Mouse (Mus musculus) right cerebral cortex, postnatal 4 days (tissue): ENCODE data around the gene Camta2.

ENCODE experiments used
- DNase-seq: peaks from one replicate; pipeline ENCODE4 v3.0.0-alpha.2; 2022

Gene Camta2

DNA sequence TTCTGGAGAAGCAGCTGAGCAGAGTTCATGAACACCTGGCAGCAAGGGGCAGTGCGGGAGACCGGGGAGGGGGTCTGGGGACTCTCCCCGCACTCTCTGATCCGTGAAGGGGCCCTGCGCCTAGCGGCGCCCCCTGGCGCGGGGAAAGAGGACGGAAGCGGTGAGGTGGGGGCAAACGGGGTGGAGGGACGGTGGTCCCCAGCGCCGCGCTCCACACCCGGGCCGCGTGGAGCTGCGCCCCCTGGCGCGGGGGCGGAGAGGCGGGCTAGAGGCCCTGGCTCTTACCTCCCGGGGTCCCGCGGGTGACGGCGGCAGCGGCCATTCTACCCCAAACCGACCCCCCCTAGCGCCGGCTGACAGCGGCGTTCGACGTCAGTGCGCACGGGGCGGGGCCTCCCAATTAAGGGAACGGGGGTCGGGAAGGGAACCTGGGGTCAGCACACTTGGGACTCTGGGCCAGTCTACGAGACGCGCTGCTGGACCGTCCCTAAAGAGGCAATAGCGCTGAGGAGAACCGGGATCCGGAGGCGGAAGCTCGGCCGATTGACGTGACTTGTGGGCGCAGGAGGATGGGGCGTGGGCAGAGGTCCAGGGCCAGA, at the start of gene Camta2:
Camta2 (minus strand) TSS at position 505 of the 599 bp plus-strand sequence.
- DNase-seq: peak; percentile 88

DNA sequence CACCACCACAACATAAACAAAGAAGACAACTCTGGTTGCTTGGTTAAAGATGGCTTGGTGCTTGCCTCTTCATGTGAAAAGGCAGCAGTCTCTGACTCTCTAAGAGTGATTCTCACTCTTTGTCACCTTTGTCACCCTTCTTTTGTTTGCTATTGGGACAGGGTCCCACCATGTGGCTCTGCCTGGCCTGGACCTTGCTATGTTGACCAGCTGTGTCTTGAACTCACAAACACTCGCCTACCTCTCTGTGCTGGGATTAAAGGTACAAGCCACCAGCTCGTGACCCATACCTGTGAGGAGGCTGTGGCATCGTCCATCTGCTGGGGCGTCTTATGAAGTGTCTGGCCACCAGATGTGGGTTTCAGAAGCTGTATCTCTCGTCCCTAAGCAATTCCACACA, 45.4 kb upstream of the Camta2 start:
- DNase-seq: no peak

DNA sequence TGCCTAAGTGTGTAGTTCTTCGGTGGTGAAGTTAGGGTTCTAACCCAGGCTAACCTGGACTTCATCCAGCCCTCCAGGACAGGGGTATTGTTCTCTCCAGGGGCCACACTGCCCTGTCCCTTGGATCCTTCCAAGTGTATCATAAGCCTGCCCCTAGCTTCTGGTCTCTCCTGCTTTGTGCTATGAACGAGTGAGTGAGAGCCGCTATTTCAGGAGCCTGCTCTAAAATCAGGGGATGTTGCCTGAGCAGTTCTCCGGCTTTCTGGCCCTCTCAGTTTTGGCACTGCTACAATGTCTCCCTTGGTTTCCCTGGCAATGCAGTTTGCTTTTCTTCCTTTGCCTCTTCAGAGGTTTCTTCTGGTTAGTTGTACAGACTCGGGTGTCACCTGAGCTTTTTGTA, 43.3 kb upstream of the Camta2 start:
- DNase-seq: peak; percentile 16

DNA sequence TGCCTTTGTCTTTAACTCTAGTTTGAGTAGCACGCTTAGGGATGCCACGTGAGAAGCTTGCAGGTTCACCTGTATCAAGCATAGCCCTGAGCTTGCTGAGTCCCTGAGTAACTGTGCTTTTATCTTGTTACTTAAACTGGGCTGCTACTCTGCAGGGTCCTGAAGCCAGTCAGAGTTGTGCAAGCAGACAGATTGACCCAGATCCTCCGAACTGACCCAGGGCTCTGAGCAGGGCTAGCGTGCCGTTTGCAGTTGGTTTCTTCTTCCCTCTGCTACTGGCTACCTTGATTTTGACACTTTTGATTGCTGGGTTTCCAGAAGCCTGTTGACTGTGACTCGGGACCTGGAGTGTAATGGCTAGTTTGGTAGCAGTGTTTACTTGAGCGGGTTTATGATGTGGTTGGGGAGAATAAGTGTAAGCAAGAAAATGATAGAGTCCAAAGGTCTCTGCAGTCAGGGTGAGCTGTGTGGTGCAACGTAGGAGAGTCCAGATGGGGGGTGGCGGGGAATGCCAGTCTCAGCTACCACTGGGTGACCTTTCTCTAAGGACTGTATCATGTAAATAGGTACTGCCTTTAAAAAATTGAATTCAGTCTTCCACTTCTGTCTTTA, 42.6 kb upstream of the Camta2 start:
- DNase-seq: no peak

DNA sequence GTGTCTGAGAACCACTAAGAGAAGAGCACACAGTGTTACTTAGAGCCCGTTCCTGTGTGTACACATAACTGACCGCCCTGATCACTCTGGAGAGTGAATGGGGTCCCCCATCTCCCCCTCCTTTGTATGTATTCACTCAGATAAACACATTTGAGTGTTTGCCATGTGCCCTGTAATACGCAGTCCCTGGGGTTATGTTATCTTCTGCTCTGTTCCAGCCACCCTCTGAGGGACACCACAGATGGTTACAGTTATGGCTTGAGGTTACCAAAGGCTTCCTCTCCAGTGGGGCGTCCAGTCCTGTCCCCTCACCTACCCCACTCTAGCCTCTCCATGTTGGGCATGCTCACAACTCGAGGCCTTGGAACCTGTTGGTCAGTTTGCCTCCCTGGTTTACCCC, 39.5 kb upstream of the Camta2 start:
- no peak for DNase-seq

DNA sequence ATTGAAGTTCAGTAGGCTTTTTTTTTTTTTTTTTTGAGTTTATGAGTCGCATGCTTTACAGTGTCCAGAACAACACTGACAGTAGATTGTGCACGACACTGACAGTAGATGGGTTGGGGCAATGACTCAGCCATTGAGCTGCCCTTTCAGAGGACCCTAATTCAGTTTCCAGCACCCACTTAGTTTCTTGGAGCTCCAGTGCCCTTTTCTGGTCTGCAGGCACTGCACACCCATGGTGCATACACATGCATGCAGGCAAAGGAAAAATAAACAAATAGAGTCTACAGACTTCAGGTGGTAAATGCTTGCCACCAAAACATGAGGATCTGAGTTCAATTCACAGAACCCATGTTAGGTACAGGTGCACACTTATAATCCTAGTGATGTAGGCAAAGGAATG, 38.7 kb upstream of the Camta2 start:
- DNase-seq: no peak

DNA sequence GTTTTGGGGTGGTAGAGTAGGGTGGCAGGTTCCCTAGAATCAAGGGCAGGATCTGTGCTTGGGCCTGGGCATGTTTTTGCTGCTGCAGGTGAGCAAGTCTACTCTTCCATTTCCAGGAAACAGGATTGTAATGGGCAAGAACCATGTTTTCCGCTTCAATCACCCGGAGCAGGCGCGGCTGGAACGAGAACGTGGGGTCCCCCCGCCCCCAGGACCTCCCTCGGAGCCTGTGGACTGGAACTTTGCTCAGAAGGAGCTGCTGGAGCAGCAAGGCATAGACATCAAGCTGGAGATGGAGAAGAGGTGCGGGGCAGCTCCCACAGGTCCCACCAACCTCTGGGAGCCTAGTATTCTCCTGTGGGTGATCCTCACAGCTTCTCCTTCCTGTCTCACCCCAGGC, 36.8 kb upstream of the Camta2 start:
- no peak for DNase-seq

DNA sequence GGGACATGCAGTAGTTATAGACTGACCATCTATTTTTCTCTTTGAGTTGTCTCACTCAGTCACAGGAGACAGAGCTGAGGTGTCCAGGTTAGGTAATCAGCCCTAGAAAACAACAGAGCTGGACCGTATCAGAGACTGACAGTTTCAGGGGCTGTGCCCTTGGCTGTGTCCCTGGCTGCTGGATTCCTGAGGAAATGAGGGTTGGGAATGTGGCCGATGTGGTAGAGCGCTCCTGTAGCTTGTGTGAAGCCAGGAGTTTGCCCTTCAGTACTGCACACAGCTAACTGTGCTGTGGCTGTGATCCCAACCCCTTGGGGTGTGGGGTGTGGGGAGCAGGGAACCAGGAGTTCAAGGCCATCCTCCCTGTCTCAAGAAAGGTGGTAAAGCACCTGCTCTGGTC, 33.2 kb upstream of the Camta2 start:
- DNase-seq: no peak

DNA sequence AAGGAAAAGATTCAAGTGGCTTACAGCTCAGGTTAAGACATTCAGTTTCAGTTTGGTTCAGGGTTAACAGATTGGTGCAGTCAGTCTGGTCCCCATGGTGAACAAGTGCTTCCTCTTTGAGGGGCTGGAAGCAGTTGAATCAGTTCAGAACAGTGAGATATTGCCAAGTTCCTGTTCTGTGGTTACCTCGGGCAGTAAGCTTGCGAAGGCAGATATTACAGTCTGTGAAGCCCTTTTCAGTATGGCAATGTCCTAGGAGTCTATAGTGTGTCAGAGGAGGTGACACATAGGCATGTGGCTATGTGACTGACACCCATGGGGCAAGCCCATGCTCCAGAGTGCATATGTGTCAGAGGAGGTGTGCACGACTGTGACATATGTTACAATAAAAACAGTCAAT, 32.7 kb upstream of the Camta2 start:
- DNase-seq: no peak

DNA sequence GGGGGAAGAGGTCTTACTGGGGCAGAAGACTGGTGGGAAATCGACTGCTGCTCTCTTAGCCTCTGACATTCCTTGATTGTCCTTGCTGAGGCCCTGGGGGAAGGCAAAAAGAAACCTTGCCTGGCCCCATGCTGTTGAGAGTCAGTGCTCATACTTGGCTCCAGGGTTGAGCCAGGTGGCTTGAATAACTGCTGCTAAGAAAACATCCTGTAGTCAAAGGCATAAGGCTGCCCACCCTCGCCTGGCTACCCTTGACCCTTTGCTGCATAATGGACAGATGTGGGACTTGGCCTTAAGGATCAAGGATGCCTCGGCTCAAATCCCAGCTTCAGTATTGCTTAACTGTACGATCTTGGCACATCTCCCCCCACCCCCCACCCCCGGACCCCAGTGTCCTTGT, 30.6 kb upstream of the Camta2 start:
- DNase-seq: no peak

DNA sequence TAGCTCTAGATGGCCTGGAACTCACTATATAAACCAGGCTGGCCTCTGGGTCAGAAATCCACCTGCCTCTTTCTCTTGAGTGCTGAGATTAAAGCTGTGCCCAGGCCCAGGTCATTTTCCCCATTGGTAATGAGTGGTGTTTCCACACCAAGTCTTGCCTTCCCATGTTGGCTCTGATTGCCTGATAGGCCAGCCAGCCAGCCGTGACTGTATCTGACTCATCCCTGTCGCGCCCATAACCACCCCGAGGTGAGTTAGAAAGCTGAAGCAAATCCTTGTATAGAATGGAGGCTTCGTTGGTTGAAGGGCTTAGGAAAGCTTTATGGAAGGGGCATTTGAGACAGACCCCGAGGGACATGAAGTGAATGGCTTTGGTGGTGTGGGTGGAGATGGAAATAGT, 27.9 kb upstream of the Camta2 start:
- no peak for DNase-seq

DNA sequence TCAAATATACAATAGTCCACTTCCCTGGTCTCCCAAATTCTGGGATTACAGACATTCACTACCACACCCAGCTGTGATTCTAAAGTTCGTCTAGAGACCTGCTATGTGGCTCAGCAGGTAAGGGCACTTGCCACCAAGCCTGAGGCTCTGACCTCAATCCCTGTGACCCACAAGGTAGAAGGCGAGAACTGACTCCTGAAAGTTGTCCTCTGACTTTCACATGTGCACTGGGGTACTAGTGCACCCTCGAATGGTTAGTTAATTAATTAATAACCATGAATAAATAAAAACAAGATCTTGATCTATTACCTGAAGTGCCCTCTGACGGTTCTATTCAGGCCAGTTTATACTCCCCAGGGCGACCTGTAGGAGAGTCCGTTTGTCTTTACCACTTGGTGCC, 25.3 kb upstream of the Camta2 start:
- no peak for DNase-seq

DNA sequence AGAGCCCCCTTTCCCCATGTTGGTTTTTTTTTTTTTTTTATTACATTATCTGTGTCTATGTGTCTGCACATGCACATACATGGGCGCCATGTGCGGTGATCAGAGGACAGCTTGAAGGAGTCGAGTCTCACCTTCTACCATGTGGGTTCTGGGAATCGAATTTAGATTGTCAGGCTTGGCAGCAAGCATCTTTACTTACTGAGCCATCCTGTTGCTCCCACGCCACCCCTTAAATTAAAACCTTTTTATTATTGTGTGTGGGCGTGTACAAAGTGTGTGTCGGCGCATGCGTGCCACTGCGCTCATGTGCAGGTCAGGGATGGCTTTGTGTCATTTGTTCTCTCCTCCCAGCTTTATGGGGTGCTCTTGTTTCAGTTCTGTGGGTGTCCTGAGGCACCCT, 23.1 kb upstream of the Camta2 start:
- DNase-seq: no peak

DNA sequence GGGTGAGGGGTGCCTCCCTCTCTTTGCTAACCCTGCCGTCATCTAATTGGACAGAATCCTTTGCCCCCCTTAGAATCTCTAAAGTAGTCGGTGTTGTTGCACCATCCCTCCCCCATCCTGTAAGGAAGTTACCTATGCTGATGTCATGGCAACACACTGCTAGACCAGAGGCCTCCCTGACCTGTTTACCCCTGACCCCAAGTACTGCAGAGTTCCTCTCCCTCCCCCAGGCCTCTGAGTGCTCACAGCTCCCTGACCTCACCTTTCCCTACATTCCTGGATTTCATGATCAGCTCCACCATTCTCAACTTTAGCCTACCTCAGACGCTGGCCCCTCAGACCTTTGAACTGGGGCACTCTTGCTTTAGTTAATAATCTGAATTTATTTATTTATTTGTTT, 18.2 kb upstream of the Camta2 start:
- no peak for DNase-seq

DNA sequence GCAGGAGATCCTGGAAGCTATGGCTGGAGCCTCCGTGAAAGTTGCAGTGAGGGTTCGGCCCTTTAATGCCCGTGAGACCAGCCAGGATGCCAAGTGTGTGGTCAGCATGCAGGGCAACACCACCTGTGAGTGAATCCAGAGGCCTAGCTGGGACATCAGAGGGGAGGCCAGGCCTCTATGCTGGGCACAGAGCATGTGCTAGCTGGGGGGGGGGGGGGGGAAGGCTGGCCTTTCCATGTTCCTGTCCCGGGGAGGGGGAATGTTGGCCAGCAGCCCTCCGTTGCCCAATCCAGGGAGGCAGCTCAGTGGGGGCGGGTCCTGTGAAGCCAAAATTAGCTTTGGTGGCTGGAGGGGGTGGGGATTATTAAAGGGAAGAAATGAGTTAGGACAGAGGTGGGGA, 14.9 kb upstream of the Camta2 start:
- DNase-seq: no peak

DNA sequence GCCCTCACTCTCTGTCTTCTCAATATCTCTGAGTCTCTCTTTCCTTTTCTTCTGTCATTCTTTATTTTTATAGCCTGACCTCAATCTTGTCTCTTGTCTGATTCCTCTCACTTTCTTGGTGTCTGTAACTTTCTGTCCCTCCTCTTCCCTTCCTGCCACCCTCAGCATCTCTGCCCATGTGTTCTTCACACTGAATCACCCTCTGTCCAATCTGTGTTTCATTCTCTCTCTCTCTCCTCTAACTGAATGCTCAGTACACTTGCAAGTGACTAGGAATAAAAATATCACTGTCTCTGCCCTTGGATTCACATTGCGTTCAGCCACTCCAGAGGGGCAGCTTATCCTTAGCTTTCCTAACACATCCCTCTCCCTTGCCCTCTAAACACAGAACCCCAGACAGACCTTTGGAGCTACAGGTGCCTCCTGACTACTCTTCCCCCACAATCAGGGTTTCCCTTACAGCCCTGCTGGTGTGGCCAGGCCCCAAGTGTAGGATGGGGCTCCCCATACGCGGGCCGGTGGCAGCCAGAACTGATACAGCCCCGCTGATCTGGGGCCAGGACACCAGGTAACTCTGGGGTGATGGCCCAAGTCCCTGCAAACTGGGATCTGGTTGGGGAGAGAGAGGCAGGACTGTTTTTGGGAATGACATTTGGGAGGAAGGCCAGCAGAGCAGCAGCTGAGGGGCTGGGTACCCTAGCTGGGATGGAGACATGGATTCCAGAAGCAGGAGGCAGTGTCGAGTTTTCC, 14.3 kb upstream of the Camta2 start:
- no peak for DNase-seq

DNA sequence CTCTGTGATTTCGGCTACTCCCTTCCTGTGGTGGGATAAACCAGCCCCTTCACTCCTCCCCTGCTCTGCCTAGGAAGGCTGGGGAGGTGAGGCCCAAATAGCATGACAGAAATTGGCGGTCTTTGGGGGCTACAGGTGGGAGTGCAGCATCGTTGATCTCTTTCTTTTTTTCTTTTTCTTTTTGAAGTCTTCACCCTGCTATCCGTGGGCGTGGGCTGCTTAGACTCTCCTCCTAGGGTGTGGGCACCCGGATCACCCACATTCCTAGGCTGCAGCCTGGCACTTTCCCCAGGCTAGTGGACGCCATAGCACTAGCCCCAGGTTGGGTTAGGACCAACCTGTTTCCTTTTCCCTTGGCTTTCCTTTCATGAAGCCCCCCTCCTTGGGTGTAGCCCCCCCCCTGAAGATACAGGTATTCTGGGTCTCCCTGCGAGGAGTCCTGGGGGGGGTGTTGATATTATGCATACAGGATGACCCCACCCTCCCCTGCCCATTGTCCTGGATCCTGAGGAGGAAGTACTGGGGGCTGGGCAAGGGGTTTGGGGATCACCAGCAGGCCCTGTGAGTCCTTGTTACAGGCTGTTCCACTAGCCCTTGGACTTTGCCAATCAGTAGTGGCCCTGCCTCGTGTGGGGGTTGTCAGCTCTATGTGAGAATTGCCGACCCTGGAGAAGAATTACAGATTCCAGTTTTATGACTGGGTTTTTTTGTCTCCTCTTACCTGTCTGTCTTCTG, 13.5 kb upstream of the Camta2 start:
- no peak for DNase-seq

DNA sequence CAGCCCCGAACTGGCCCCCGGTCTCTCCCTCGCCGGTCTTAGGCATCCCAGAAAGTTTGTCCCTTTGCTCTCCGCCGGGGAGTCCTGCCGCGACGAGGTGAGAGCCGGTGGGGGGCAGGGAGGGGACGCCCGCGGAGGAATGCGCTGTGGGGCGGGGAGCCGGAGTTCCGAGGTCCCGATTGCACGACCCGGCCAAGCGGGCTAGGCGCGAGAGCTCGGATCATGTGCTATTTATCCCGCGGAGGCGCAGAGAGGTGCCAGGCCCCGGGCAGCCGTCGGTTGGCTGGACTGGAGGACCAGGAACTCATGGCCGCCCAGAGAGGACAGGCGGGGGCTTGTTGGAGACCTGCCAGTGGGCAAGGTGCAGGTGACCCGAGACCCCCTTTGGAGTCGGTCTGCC, 12.7 kb upstream of the Camta2 start:
- peak; percentile 46 for DNase-seq

DNA sequence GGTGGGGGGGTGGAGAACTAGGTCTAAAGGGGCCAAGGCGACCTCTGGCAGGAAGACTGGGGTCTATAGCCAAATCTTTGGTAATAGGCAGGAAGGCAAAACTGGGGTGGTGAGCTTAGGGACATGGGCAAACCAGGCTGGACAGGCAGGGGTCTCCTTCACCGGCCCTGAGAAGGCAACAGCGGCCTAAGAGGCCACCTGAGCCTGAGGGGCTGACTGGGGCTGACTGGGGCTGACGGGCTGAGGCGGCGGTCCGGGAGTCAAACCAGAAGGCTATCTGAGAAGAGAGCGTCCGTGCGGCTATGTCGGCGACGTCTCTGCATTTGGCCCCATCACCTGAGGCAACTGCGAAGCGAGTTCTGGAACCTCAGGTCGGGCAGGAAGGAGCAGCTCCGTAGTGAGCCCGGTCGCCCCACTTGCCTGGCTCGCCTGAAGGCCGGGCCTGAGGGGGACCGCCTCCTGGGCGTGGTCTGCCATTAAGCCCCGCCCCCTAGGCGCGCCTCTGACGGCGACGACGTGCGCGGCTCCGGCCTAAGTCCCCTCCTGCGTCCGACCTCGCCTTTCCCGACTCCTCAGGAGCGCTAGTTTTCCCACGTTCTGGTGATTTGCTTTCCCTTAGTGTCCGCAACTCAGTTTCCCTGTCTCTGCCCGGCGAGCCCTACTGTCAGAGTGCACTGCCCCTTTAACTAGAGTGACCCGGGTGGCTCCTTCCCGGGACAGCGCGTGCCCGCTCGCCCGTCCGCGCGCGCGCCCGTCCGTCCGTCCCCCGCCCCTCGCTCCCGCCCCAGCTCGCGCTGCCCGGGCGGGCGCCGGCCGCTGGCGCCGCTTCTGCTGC, 12.0 kb upstream of the Camta2 start, which contains the start of the genes Inca1 and Kif1c:
Inca1 (minus strand) TSS at position 434 of the 835 bp plus-strand sequence.
Kif1c (plus strand) TSS at position 827 of the 835 bp plus-strand sequence.
- peak; percentile 96 for DNase-seq

DNA sequence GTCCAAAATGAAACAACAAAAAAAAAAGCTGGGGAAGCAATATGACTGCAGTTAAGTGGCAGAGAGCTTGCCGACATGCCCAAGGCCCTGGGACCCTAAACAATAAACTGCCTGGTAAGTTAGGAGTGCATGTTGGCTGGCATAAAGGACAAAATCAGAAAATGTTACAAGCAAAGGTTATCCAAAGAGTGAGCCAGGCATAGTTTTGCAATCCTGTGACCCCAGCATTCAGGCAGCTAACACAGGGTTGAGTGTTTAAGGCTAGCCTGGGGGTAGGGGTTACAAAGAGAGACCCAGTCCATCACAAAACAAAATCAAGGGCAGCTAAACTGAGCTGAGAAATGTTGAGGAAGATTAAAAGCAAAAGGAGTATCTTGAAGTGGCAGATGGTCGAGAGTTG, 11.1 kb upstream of the Camta2 start:
- no peak for DNase-seq

DNA sequence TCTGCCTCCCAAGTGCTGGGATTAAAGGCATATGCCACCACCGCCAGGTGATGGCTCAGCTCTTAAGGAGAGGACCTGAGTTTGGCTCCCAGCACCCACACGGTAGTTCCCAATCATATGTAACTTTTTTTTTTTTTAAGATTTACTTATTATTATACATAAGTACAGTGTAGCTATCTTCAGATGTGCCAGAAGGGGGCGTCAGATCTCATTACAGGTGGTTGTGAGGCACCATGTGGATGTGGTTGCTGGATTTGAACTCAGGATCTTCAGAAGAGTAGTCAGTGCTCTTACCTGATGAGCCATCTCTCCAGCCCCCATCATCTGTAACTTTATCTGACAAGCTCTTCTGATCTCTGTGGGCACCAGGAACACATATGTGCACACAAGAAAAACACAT, 9.5 kb upstream of the Camta2 start:
- DNase-seq: no peak

DNA sequence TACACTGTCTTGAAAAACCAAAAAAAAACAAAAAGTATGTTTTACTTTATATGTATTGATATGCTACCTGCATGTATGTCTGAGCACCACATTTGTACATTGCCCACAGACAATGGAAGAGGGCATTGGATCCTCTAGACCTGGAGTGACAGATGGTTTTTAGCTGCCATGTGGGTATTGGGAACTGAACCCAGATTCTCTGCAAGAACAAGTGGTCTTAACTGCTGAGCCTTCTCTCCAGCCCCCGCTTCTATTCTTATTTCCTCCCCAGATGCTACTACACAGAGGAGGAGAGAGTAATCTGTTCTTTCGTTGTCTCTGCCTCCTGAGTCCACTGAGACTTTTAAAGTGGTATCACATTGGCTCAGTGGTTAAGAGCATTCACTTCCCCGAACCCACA, 5.6 kb upstream of the Camta2 start:
- DNase-seq: no peak

DNA sequence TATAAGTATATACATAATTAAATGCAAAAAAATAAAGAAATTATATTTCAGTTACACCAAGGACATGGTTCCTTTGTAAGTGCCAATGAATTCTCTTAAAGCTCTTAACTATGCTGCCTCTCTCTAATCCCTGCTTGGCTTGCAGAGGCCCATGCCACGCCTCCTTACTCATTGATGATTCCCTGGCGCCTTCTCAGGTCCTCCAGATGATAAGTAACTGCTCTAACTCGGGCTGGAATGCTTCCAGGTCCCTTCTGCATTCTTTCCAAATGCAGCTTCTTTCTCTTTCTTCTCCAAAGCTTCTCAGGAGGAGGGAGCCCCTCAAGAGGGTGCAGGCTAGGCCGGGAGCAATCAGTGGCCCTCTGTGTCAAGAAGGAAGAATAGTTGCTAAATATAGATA, 1.7 kb upstream of the Camta2 start:
- no peak for DNase-seq
